Mouse (Mus musculus) left cerebral cortex, postnatal 25 days (tissue): Measurements from ENCODE around the gene Gm20422. TPM values are rescaled to one million over a fixed set of nuclear protein-coding genes. Genes with fewer than 3 reads are reported as not detected.

ENCODE experiments used
- DNase-seq, 2 experiments: peaks; one replicate each; pipeline ENCODE4 v3.0.0; 2022; ENCODE audit warnings: low spot score in 2 of 2, mixed read lengths in 1 of 2
- intact Hi-C: fragments of 180-260 bp; cut with DNase I; formaldehyde crosslinking; loops from one replicate; pipeline ENCODE4 v1.15.1; 2025
- total RNA-seq, 2 experiments: library from RNA; stranded (reverse); gene quantifications; 2 replicates each; pipeline ENCODE4 v1.2.3; 2021

The Gm20422 gene
- total RNA-seq, 2 experiments from 2014 or later: 0.73 to 1.1 TPM

GRCm38 (mm10) chr8:69794901-69795300 is 20.2 kb upstream of the Gm20422 start:
- intact Hi-C loops: no loop called here
- no peak for DNase-seq

- DNase-seq: no peak
- intact Hi-C loops: no loop called here
Observed at GRCm38 (mm10) chr8:69794096-69794495, 19.4 kb upstream of the Gm20422 start.

- no peak for DNase-seq
- intact Hi-C loops: no loop called here
Observed at GRCm38 (mm10) chr8:69793666-69794065, 19.0 kb upstream of the Gm20422 start.

- peak in 1 of 2 experiments; percentile 39 for DNase-seq
- intact Hi-C loops: no loop called here
Observed at GRCm38 (mm10) chr8:69791415-69792068, 16.9 kb upstream of the Gm20422 start.

GRCm38 (mm10) chr8:69790773-69791367 is 16.2 kb upstream of the Gm20422 start, which contains the start of the genes Atp13a1 and Zfp866:
TSS of gene Atp13a1 (plus strand) at chr8:69791163.
TSS of gene Zfp866 (minus strand) at chr8:69791178.
- peak; percentile 90 to 91 for DNase-seq
- intact Hi-C loops: no loop called here

GRCm38 (mm10) chr8:69790364-69790763 is 15.7 kb upstream of the Gm20422 start:
- no peak for DNase-seq
- intact Hi-C loops: no loop called here

GRCm38 (mm10) chr8:69789731-69790130 is 15.0 kb upstream of the Gm20422 start:
- DNase-seq: no peak
- intact Hi-C loops: no loop called here

GRCm38 (mm10) chr8:69789105-69789504 is 14.4 kb upstream of the Gm20422 start:
- no peak for DNase-seq
- intact Hi-C loops: no loop called here

- intact Hi-C loops: no loop called here
- no peak for DNase-seq
Observed at GRCm38 (mm10) chr8:69777111-69777510, 2.4 kb upstream of the Gm20422 start.

GRCm38 (mm10) chr8:69775149-69775534 is 456 bp upstream of the Gm20422 start:
- no peak for DNase-seq
- intact Hi-C loops: no loop called here

GRCm38 (mm10) chr8:69772106-69772505 is 2.6 kb downstream of the Gm20422 start:
- intact Hi-C loops: no loop called here
- DNase-seq: no peak

GRCm38 (mm10) chr8:69771221-69771620 is 3.5 kb downstream of the Gm20422 start:
- DNase-seq: no peak
- intact Hi-C loops: no loop called here

GRCm38 (mm10) chr8:69761814-69762445 is 12.8 kb downstream of the Gm20422 start:
- no peak for DNase-seq
- intact Hi-C loops: no loop called here

GRCm38 (mm10) chr8:69758316-69758715 is 16.4 kb downstream of the Gm20422 start:
- intact Hi-C loops: no loop called here
- DNase-seq: no peak

GRCm38 (mm10) chr8:69752437-69752836 is 22.2 kb downstream of the Gm20422 start:
- intact Hi-C loops: no loop called here

GRCm38 (mm10) chr8:69749544-69750454 is 24.9 kb downstream of the Gm20422 start, which contains the start of gene Zfp963:
TSS of gene Zfp963 (minus strand) at chr8:69749970.
- intact Hi-C loops: loop anchor here (1.0 kb wide), 1 partner anchor 32 kb away; no protein-coding TSS in a partner anchor
- peak; percentile 96 to 97 for DNase-seq

More at GRCm38 (mm10) chr8:69752437-69752836, 22.2 kb downstream of the Gm20422 start:
- no peak for DNase-seq

- intact Hi-C loops: no loop called here
- DNase-seq: no peak
Observed at GRCm38 (mm10) chr8:69741231-69741630, 33.5 kb downstream of the Gm20422 start.

GRCm38 (mm10) chr8:69740763-69741162 is 33.9 kb downstream of the Gm20422 start:
- intact Hi-C loops: no loop called here
- DNase-seq: no peak

- no peak for DNase-seq
- intact Hi-C loops: no loop called here
Observed at GRCm38 (mm10) chr8:69735495-69735894, 39.2 kb downstream of the Gm20422 start.

- DNase-seq: no peak
- intact Hi-C loops: loop anchor here (1.0 to 2.0 kb wide), 2 partner anchors 32 to 62 kb away; partner anchors contain the start of genes Zfp963 and Zfp964
Observed at GRCm38 (mm10) chr8:69717232-69717580, 57.5 kb downstream of the Gm20422 start.
